Mouse (Mus musculus) spleen, adult 2 months (tissue): ENCODE results near the gene Fgf9. TPM values are rescaled to one million over a fixed set of nuclear protein-coding genes. Genes with fewer than 3 reads are reported as not detected.

Experiments used
- DNase-seq, 2 experiments: peaks; one replicate each; pipeline versions ENCODE4 v3.0.0 to v3.0.0-alpha.2; 2012 to 2021; ENCODE audit warnings: low spot score in 2 of 2, low read depth in 1 of 2
- H3K27ac ChIP-seq: fragments of 200-500 bp; 2 replicates; pipeline ENCODE4 v1.5.1; 2012; ENCODE audit warnings: low read length, inconsistent platforms; ENCODE audit not compliant: insufficient read depth
- H3K27me3 ChIP-seq: fragments of 200-500 bp; 2 replicates; pipeline ENCODE4 v1.6.1; 2012; ENCODE audit warnings: mild to moderate bottlenecking, moderate library complexity, low read length, inconsistent platforms; ENCODE audit not compliant: control insufficient read depth, insufficient read depth
- H3K36me3 ChIP-seq: fragments of 200-500 bp; 2 replicates; pipeline ENCODE4 v1.6.1; 2012; ENCODE audit warnings: mild to moderate bottlenecking, low read length, inconsistent platforms; ENCODE audit not compliant: control insufficient read depth, insufficient read depth
- H3K4me1 ChIP-seq: fragments of 200-500 bp; 2 replicates; pipeline ENCODE4 v1.6.1; 2011; ENCODE audit warnings: inconsistent platforms; ENCODE audit not compliant: control insufficient read depth, insufficient read depth, insufficient read length
- H3K4me3 ChIP-seq: fragments of 200-500 bp; 2 replicates; pipeline ENCODE4 v1.5.1; 2011; ENCODE audit warnings: mild to moderate bottlenecking, inconsistent platforms; ENCODE audit not compliant: insufficient read depth, insufficient read length; ENCODE audit errors: extremely low read depth
- CTCF ChIP-seq: fragments of 200-500 bp; IDR thresholded peaks from 2 replicates; pipeline ENCODE4 v1.5.1; 2011; ENCODE audit warnings: mild to moderate bottlenecking, inconsistent platforms; ENCODE audit not compliant: insufficient read depth, insufficient read length, insufficient replicate concordance; ENCODE audit errors: extremely low read depth
- POLR2A ChIP-seq: fragments of 200-500 bp; IDR thresholded peaks from 2 replicates; pipeline ENCODE4 v1.6.1; 2011; ENCODE audit warnings: low read depth, low read length, inconsistent platforms
- WGBS: fragments of 180-500 bp; shearing (Covaris S2); methylation state at CpG from one replicate; pipeline ENCODE4 v1.1.7; 2018; 5-methylcytosine and 5-hydroxymethylcytosine counted together
- polyA plus RNA-seq: library from polyadenylated mRNA; depleted of rRNA; stranded (reverse); fragments of >200 nt; gene quantifications from 2 replicates; pipeline ENCODE4 v1.2.3, GENCODE M21; 2012

The Fgf9 gene
- polyA plus RNA-seq, 1 experiment: not detected

- no peak for DNase-seq
- WGBS: 1% methylated on average over 31 of the region's 31 CpGs
- peaks cover 22% of the 10 kb centered on the region for H3K4me1 ChIP-seq
- no peak for TF ChIP-seq CTCF
- no peak for TF ChIP-seq POLR2A
- H3K4me3 ChIP-seq: peak overlapping the region; percentile 45; the same call in 1 of the 2 replicates
- no peaks in the 10 kb centered on the region for H3K36me3 ChIP-seq
- H3K27me3 ChIP-seq: peaks cover 55% of the 10 kb centered on the region
- H3K27ac ChIP-seq: no peak overlapping the region
Measured at GRCm38 (mm10) chr14:58075433-58076029, 5.2 kb downstream of the Fgf9 start.

DNA sequence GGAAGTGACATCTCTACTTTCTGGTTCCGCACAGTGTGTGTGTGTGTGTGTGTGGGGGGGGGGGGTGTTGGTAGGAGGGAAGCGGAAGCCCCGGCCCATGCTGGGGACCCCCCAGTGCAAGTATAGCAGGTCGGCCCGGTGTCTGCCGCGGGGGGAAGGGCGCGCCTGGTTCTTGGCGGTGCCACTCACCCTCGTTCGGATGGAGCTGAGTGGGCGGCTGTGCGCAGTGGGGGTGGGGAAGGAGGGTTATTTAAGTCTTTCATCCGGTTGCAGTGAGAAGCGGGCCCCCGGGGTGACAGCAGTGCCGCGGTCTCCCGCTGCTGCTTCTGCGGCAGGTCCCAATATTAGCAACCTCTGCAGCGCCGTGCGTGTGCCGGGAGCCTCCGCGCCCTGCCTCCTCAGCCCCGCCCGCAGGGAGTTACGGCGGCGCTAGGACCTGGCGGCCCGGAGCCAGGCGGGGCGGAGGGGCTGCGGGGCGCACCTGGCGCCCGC, 5.7 kb downstream of the Fgf9 start:
- H3K36me3 ChIP-seq: no peaks in the 10 kb centered on the region
- peaks cover 20% of the 10 kb centered on the region for H3K4me1 ChIP-seq
- peak overlapping the region; percentile 45 for H3K4me3 ChIP-seq
- peak in 1 of 2 experiments; percentile 15 for DNase-seq
- WGBS: under 1% methylated on average over 39 of the region's 40 CpGs
- no peak overlapping the region for H3K27ac ChIP-seq
- TF ChIP-seq CTCF (no peak), POLR2A (no peak)
- peaks cover 50% of the 10 kb centered on the region for H3K27me3 ChIP-seq

DNA sequence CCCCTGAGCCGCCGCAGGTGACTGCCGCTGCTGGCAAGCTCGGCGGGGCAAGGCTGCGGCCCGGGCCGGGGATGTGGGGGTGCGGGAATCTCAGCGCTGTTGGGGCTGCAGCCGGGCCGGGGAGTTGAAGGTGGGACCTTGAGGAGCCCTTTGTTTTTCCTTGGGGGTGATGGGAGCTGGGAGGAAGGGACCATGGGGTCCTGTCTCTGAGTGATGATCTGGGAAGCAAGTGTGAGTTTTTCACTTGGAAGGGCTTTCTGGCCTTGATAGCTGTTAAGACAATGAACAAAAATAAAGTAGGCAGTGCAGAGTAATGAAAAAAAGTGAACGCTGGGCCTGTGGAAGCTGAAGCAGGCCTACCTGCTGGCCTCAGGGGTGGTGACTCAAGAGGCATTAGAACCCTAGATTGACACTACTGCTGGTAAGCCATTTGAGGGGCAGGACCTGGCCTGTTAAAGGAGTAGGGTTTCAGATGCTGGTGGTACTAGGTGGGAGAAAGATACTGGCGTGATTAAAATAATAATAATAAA, 6.4 kb downstream of the Fgf9 start:
- TF ChIP-seq POLR2A: no peak
- no peak for TF ChIP-seq CTCF
- no peak for DNase-seq
- peak overlapping the region; percentile 45; the same call in 1 of the 2 replicates for H3K4me3 ChIP-seq
- WGBS: 21% methylated on average over 14 of the region's 14 CpGs
- no peak overlapping the region for H3K27ac ChIP-seq
- peaks cover 47% of the 10 kb centered on the region for H3K27me3 ChIP-seq
- H3K36me3 ChIP-seq: no peaks in the 10 kb centered on the region
- peaks cover 18% of the 10 kb centered on the region for H3K4me1 ChIP-seq

- DNase-seq: no peak
- 88% methylated on average over 2 of the region's 2 CpGs for WGBS
Measured at GRCm38 (mm10) chr14:58079471-58079870, 9.1 kb downstream of the Fgf9 start.

GRCm38 (mm10) chr14:58081955-58082354, 11.6 kb downstream of the Fgf9 start:
- TF ChIP-seq CTCF (no peak), POLR2A (no peak)
- H3K4me1 ChIP-seq: no peaks in the 10 kb centered on the region
- H3K27me3 ChIP-seq: 0 out of 2 replicates have a peak, but pooled peaks cover 2% of the 10 kb centered on the region
- no peaks in the 10 kb centered on the region for H3K36me3 ChIP-seq
- no peak overlapping the region for H3K4me3 ChIP-seq
- H3K27ac ChIP-seq: no peak overlapping the region
- WGBS: 0% methylated on average over 1 of the region's 1 CpGs
- no peak for DNase-seq

More at GRCm38 (mm10) chr14:58079471-58079870, 9.1 kb downstream of the Fgf9 start:
- Histone ChIP-seq H3K36me3 (no peaks in the 10 kb centered on the region), H3K4me1 (peaks cover 11% of the 10 kb centered on the region), H3K27ac (no peak overlapping the region), H3K4me3 (no peak overlapping the region), H3K27me3 (peaks cover 25% of the 10 kb centered on the region)
- TF ChIP-seq POLR2A: no peak
- TF ChIP-seq CTCF: no peak

DNA sequence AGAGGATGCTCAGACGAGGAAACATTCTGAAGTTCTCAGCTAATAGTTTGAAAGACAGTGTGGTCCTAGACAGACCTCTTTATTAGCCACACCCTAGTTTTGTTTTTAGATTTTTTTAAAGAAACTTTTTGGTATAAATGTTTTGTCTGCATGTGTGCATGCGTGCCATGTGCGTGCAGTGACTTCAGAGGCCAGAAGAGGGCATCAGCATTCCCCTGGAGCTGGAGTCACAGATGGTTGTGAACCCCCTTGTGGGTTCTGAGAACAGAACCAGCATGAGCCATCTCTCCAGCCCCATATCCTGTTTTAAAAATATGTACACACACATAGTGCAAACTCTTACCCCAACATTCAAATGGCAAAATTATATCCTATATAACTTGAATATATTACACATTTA, 13.9 kb downstream of the Fgf9 start:
- Histone ChIP-seq H3K4me3 (no peak overlapping the region), H3K27ac (no peak overlapping the region), H3K36me3 (no peaks in the 10 kb centered on the region), H3K4me1 (no peaks in the 10 kb centered on the region), H3K27me3 (no peaks in the 10 kb centered on the region)
- 86% methylated on average over 3 of the region's 3 CpGs for WGBS
- no peak for DNase-seq
- TF ChIP-seq CTCF: no peak
- no peak for TF ChIP-seq POLR2A

GRCm38 (mm10) chr14:58087326-58087725, 17.0 kb downstream of the Fgf9 start:
- no peak overlapping the region for H3K27ac ChIP-seq
- TF ChIP-seq POLR2A: no peak
- no peak for TF ChIP-seq CTCF
- no peak overlapping the region for H3K4me3 ChIP-seq
- 66% methylated on average over 4 of the region's 4 CpGs for WGBS
- H3K27me3 ChIP-seq: no peaks in the 10 kb centered on the region
- no peaks in the 10 kb centered on the region for H3K4me1 ChIP-seq
- no peak for DNase-seq
- H3K36me3 ChIP-seq: no peaks in the 10 kb centered on the region
